Mouse (Mus musculus) telencephalon, adult 2 months (tissue): ENCODE data around the gene Pnliprp1.

Source experiments
- DNase-seq: peaks from one replicate; pipeline ENCODE4 v3.0.0-alpha.2; 2011; ENCODE audit warnings: low read depth, low spot score

Pnliprp1 gene

GRCm38 (mm10) chr19:58776461-58776860 is 47.8 kb downstream of the Pnliprp1 start:
- DNase-seq, result no peak

- no peak for DNase-seq
These were observed 52.9 kb downstream of the Pnliprp1 start for GRCm38 (mm10) chr19:58781566-58781965.

GRCm38 (mm10) chr19:58783938-58784337 is 55.3 kb downstream of the Pnliprp1 start:
- DNase-seq, result no peak

GRCm38 (mm10) chr19:58789194-58789593 is 60.5 kb downstream of the Pnliprp1 start:
- DNase-seq, result no peak
